Mouse (Mus musculus) liver, embryonic 14.5 days (tissue): ENCODE measurements around the gene Elavl1. TPM values are rescaled to one million over a fixed set of nuclear protein-coding genes. Genes with fewer than 3 reads are reported as not detected.

Experiments
- ATAC-seq: fragments of 200-750 bp; cut with Nextera tagmentation; 2 replicates; pipeline ENCODE4 v1.8.0; 2017; ENCODE audit warnings: moderate number of reproducible peaks, mild to moderate bottlenecking, moderate library complexity; ENCODE audit not compliant: insufficient read depth
- DNase-seq, 3 experiments: peaks; one replicate each; pipeline ENCODE4 v3.0.0-alpha.2; 2012 to 2013; ENCODE audit warnings: low read depth in 3 of 3, low spot score in 3 of 3
- H3K27ac ChIP-seq: fragments of 300-500 bp; sonication (generic); 2 replicates; pipeline ENCODE4 v1.5.1; 2014; ENCODE audit warnings: moderate library complexity, mild to moderate bottlenecking, control low read depth, inconsistent platforms
- H3K27me3 ChIP-seq: fragments of 300-500 bp; sonication (generic); 2 replicates; pipeline ENCODE4 v1.6.1; 2014; ENCODE audit warnings: mild to moderate bottlenecking, low read length, moderate library complexity; ENCODE audit not compliant: control insufficient read depth, insufficient read depth
- H3K36me3 ChIP-seq: fragments of 300-500 bp; sonication (generic); replicated peaks from 2 replicates; pipeline ENCODE4 v1.6.1; 2014; ENCODE audit warnings: low read depth; ENCODE audit not compliant: control insufficient read depth, insufficient read depth
- H3K4me1 ChIP-seq, 2 experiments: fragments of 200-500 bp in 1 of 2; fragments of 300-500 bp in 1 of 2; sonication (generic) in 1 of 2; replicated peaks; 2 replicates each; pipeline ENCODE4 v1.6.1; 2012 to 2014; ENCODE audit warnings: antibody characterized with exemption in 1 of 2, inconsistent platforms in 1 of 2, low read length in 1 of 2; ENCODE audit not compliant: control insufficient read depth in 2 of 2, insufficient read depth in 2 of 2
- H3K4me2 ChIP-seq: fragments of 300-500 bp; sonication (generic); 2 replicates; pipeline ENCODE4 v1.6.1; 2014; ENCODE audit warnings: low read depth, mild to moderate bottlenecking, control low read depth, moderate library complexity
- H3K4me3 ChIP-seq, 2 experiments: fragments of 200-500 bp in 1 of 2; fragments of 300-500 bp in 1 of 2; sonication (generic) in 1 of 2; 2 replicates each; pipeline ENCODE4 v1.5.1; 2012 to 2014; ENCODE audit warnings: low read depth in 2 of 2, low read length in 2 of 2, mild to moderate bottlenecking in 2 of 2, control low read depth in 1 of 2, inconsistent platforms in 1 of 2, moderate library complexity in 1 of 2; ENCODE audit not compliant: insufficient read depth in 1 of 2
- H3K9ac ChIP-seq: fragments of 300-500 bp; sonication (generic); replicated peaks from 2 replicates; pipeline ENCODE4 v1.6.1; 2014; ENCODE audit warnings: mild to moderate bottlenecking, control low read depth, moderate library complexity
- H3K9me3 ChIP-seq: fragments of 300-500 bp; sonication (generic); 2 replicates; pipeline ENCODE4 v1.6.1; 2016; ENCODE audit warnings: low read length, mixed read lengths; ENCODE audit not compliant: control insufficient read depth
- CTCF ChIP-seq: IDR thresholded peaks from 2 replicates; pipeline ENCODE4 v1.5.1; 2016; ENCODE audit warnings: antibody characterized with exemption, low read depth, control low read depth
- EP300 ChIP-seq: IDR thresholded peaks from 2 replicates; pipeline ENCODE4 v1.6.1; 2016; ENCODE audit warnings: antibody characterized with exemption, low read depth
- WGBS: fragments of 180-500 bp; shearing (Covaris S2); extraction: QIAGEN DNeasy Blood & Tissue Kit; methylation state at CpG from one replicate; pipeline ENCODE4 v1.1.7; 2014; ENCODE audit not compliant: insufficient replicate concordance; 5-methylcytosine and 5-hydroxymethylcytosine counted together
- polyA plus RNA-seq, 2 experiments: library from polyadenylated mRNA; depleted of rRNA in 1 of 2; stranded (reverse) in 1 of 2; unstranded in 1 of 2; fragments of >200 nt; fragmentation: Nextera tagmentation in 1 of 2; extraction: Ambion mirVana in 1 of 2; gene quantifications; 2 replicates each; pipeline versions ENCODE4 v1.2.1 to v1.2.3; 2012 to 2014

The Elavl1 gene
- polyA plus RNA-seq, 2 experiments, result 32.5 to 94.5 TPM

DNA sequence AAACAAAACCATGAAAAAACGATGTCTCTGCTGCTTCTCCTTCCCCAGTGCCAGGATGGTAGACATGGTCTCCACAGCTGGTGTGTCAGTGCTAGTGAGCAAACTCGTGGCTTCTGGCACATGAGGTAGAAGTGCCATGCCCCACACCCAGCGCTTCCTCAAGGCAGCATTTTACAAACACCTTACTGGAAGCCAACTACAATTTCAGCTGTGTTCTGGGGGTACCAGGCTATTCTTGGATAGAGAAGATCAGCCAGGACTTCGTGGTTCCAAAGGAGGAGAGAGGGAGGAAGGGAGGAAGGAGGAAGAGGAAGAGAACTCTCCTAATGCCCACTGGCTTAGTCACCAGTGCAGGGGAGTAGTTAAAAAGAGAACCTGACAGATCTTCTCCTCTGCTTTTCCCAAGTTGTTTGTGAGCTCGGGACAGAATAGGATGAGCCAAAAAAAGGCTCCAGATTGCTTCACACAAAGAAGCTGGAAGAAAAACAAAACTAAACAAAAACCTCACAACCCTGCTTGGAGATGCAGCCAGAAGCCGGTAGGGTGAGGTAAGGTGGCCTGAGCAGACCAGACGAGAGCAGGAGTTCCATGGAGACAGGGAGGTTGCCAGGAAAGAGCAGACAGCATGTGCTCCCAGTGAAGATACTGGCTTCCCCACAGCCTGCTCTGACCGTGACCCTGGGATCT is 62.0 kb downstream of the Elavl1 start:
- H3K4me1 ChIP-seq, result peaks cover 3 to 4% of the 10 kb centered on the region in 2 experiments
- ATAC-seq (no peak), DNase-seq (no peak)
- 65% methylated on average over 8 of the region's 8 CpGs for WGBS
- H3K4me3 ChIP-seq, result no peak overlapping the region
- no peak overlapping the region for H3K4me2 ChIP-seq
- TF ChIP-seq EP300 (no peak), CTCF (no peak)
- no peak overlapping the region for H3K9ac ChIP-seq
- H3K27ac ChIP-seq, result no peak overlapping the region
- no peaks in the 10 kb centered on the region for H3K9me3 ChIP-seq
- H3K27me3 ChIP-seq, result no peaks in the 10 kb centered on the region
- H3K36me3 ChIP-seq, result peaks cover 49% of the 10 kb centered on the region

DNA sequence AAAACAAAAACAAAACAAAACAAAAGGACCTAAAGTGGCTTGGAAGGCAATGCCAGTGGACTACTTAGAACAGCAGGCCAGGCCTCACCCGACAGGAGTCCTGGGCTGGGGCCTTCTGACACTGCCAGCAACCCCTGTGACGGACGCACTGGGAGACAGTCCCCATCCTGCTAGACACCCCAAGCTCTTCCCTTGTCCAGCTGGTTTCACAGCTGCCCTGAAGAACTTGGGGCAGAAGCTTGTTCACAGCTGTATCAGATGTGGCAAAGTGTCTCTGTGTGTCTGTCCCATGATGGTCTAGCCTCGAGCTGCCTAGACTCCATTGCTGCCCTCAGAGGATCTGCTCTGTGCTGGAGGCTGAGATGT is 65.4 kb downstream of the Elavl1 start:
- WGBS, result 84% methylated on average over 4 of the region's 4 CpGs
- no peak for TF ChIP-seq CTCF
- TF ChIP-seq EP300, result no peak
- H3K36me3 ChIP-seq, result peaks cover 21% of the 10 kb centered on the region

DNA sequence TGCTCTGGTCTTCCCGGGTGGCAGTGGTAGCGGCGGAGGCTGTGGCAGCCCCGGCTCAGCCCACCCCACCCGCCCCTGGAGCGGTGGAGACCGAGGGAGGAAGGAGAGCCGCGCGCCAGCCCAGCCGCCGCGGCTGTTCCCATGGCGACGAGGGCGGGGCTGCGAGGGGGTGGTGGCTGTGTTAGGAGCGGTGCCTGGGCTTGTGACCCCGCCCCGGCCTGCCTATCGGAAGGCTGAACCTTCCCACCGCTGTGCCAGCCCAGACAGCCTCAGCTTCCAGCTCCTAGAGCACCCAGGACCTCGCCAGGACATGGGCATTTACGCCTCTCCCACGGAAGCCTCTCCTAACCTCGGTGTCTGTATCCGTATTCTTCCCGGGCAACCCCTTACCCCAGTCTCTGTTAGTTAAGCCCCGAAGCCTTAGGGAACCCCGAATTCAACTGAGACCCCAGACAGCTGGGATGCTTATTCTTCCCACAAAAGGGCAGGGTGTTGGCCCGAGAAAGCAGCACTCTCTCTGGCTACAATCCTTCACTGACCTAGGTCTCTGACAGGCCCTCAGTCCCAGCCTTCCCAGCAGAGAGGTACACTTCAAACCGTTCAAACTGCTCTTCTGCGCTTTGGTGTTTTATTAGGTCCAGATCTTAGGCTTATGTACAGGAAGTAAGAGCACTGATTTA is 65.9 kb downstream of the Elavl1 start, which contains the start of gene Ctxn1:
Ctxn1 (minus strand) TSS at position 150 of the 680 bp plus-strand sequence.
- peak within 1 kb of the TSS; percentile 39 to 58 for H3K4me3 ChIP-seq
- TF ChIP-seq EP300 (no peak), CTCF (no peak)
- peaks cover 24% of the 10 kb centered on the region for H3K36me3 ChIP-seq
- WGBS, result 10% methylated on average over 31 of the region's 33 CpGs
- ATAC-seq (peak; percentile 93), DNase-seq (peak; percentile 77 to 84 (median 83))
- peak within 1 kb of the TSS; percentile 50 for H3K27ac ChIP-seq
- no peaks in the 10 kb centered on the region for H3K9me3 ChIP-seq
- peak within 1 kb of the TSS; percentile 97 for H3K4me2 ChIP-seq
- H3K4me1 ChIP-seq, result peaks cover 3 to 4% of the 10 kb centered on the region in 2 experiments
- peak within 1 kb of the TSS; percentile 47 for H3K9ac ChIP-seq
- no peaks in the 10 kb centered on the region for H3K27me3 ChIP-seq

More for the DNA sequence above, 65.4 kb downstream of the Elavl1 start:
- H3K9me3 ChIP-seq, result no peaks in the 10 kb centered on the region
- DNase-seq (no peak), ATAC-seq (no peak)
- H3K27ac ChIP-seq, result peak overlapping the region; percentile 50
- H3K4me1 ChIP-seq, result peaks cover 3 to 4% of the 10 kb centered on the region in 2 experiments
- H3K27me3 ChIP-seq, result no peaks in the 10 kb centered on the region
- no peak overlapping the region; the same call in 1 of the 2 replicates for H3K4me2 ChIP-seq
- no peak overlapping the region for H3K9ac ChIP-seq
- H3K4me3 ChIP-seq, result no peak overlapping the region

DNA sequence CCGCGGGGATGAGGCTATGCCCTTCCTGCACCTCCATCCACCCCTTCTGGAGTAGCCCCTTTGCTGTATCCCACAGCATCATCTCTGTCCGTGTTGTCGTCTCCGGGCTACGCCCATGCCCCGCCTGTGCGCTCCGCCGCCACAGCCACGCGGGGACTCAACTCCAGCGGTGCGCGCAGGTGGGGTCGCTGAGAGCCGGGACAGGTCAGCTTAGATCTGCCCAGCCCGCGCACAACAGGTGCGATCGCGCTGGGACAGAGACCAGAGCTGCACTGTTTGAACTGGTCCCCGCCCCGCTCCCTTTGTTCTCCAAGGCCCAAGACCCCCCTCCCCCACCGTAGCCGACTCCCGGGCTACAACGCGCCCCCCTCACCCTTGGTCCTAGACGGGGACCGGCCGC is 66.5 kb downstream of the Elavl1 start:
- peak; percentile 65 for ATAC-seq
- Histone ChIP-seq H3K36me3 (peaks cover 24% of the 10 kb centered on the region), H3K4me2 (peak overlapping the region; percentile 97), H3K4me3 (peak overlapping the region; percentile 39 to 58), H3K27ac (no peak overlapping the region), H3K4me1 (peaks cover 4 to 7% of the 10 kb centered on the region in 2 experiments), H3K9me3 (no peaks in the 10 kb centered on the region), H3K27me3 (no peaks in the 10 kb centered on the region), H3K9ac (peak overlapping the region; percentile 47)
- WGBS, result under 1% methylated on average over 31 of the region's 32 CpGs
- no peak for DNase-seq
- no peak for TF ChIP-seq CTCF
- no peak for TF ChIP-seq EP300

DNA sequence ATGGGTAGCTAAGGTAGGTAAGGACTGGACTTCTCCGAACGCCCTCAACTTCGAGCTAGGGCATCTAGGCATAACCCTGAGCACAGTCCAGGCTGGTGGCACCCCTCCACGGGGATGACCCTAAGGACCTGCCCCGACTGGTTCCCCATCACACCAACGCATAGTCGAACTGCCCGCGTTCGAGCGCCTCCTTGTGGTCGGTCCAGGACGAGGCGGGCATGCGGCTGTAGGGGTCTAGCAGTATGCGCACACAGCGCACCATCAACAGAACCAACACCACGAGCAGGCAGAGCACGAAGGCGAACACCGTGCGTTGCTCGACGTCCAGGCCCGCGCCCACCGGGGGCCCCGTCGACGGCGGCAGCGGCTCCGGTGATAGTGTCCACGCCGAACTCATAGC is 67.0 kb downstream of the Elavl1 start:
- Histone ChIP-seq H3K4me1 (peaks cover 4 to 8% of the 10 kb centered on the region in 2 experiments), H3K27ac (no peak overlapping the region), H3K4me3 (peak overlapping the region; percentile 39 to 58), H3K4me2 (peak overlapping the region; percentile 97), H3K27me3 (no peaks in the 10 kb centered on the region), H3K36me3 (peaks cover 24% of the 10 kb centered on the region), H3K9ac (no peak overlapping the region; the same call in 1 of the 2 replicates), H3K9me3 (no peaks in the 10 kb centered on the region)
- 3% methylated on average over 34 of the region's 35 CpGs for WGBS
- peak; percentile 97 for TF ChIP-seq CTCF
- no peak for TF ChIP-seq EP300
- peak; percentile 49 for ATAC-seq
- peak in 2 of 3 experiments; percentile 49 to 53 for DNase-seq
